Mouse (Mus musculus): ENCODE results near the gene Bmper.

- TF ChIP-seq POLR2A (IDR thresholded peaks at IDR 0.05; ENCODE audit: low read depth, low read length) (no peak), CTCF (IDR thresholded peaks at IDR 0.05; ENCODE audit: borderline replicate concordance, insufficient read depth, low read length) (no peak)
Measured at GRCm38 (mm10) chr9:23377831-23378730, 155.2 kb downstream of the Bmper start.

Measured in embryonic fibroblast, embryonic 13.5 days (primary cell).